Mouse (Mus musculus) small intestine, adult 2 months (tissue): ENCODE results near the gene Srgap2.

Source experiments
- CTCF ChIP-seq: fragments of 200-500 bp; IDR thresholded peaks from 2 replicates; pipeline ENCODE4 v1.5.1; 2012; ENCODE audit warnings: low read depth, mild to moderate bottlenecking, control low read depth, inconsistent platforms, low read length, moderate library complexity, mixed read lengths; ENCODE audit not compliant: insufficient replicate concordance, insufficient read length; ENCODE audit errors: extremely low read depth
- POLR2A ChIP-seq: fragments of 200-500 bp; IDR thresholded peaks from 2 replicates; pipeline ENCODE4 v1.6.1; 2012; ENCODE audit warnings: low read depth, mild to moderate bottlenecking, control low read depth, inconsistent platforms, low read length, moderate library complexity

- TF ChIP-seq POLR2A: no peak
- TF ChIP-seq CTCF: no peak
Observed at GRCm38 (mm10) chr1:131417059-131417750, 109.9 kb downstream of the Srgap2 start.
